Mouse (Mus musculus) spleen, adult 2 months (tissue): ENCODE measurements around the gene Nol3.

Experiments used
- CTCF ChIP-seq: fragments of 200-500 bp; IDR thresholded peaks from 2 replicates; pipeline ENCODE4 v1.5.1; 2011; ENCODE audit warnings: mild to moderate bottlenecking, inconsistent platforms; ENCODE audit not compliant: insufficient read depth, insufficient read length, insufficient replicate concordance; ENCODE audit errors: extremely low read depth
- POLR2A ChIP-seq: fragments of 200-500 bp; IDR thresholded peaks from 2 replicates; pipeline ENCODE4 v1.6.1; 2011; ENCODE audit warnings: low read depth, low read length, inconsistent platforms

GRCm38 (mm10) chr8:105278911-105279334 is 3.0 kb downstream of the Nol3 start:
- TF ChIP-seq POLR2A (no peak), CTCF (no peak; the same call in 1 of the 2 replicates)
